Mouse (Mus musculus): ENCODE results near the gene Olfr1506. TPM values are rescaled to one million over a fixed set of nuclear protein-coding genes. Genes with fewer than 3 reads are reported as not detected.

Olfr1506 gene
- not detected in 2 replicates for polyA plus RNA-seq (2021; fragmentation: Nextera tagmentation)
- long read RNA-seq, experiment 1: 0 reads
- long read RNA-seq, experiment 2: 0 reads

DNA sequence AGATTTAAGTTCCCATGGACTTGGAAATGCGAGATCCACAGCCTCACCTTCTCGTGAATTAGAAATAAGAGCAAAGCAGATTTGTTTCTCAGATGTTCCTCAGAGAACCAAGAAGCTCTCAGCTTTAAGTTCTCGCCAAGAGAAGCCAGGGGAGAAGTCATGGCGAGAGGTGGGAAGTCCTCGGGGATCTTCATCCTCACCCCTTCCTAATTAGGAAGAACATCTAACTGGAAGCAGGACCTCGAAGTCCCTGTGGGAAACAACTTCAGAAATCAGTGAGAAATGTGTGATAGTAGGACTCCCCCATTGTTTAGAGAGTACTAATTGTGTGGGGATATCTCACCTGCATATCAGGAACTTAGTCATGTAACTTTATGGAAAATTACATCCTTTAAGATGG, at the start of gene Olfr1506:
Olfr1506 (minus strand) TSS at position 101 of the 400 bp plus-strand sequence.

GRCm38 (mm10) chr2:90270932-90271331, 46.6 kb upstream of the Olfr1506 start, which contains the start of gene Olfr1271:
Gene Olfr1271, minus strand, starts transcription at chr2:90271032.

GRCm38 (mm10) chr2:90257492-90257891, 33.2 kb upstream of the Olfr1506 start, which contains the start of gene Olfr142:
Gene Olfr142, minus strand, starts transcription at chr2:90257592.

Other genes with a start within 250 kb of the Olfr1506 start
- gene Olfr1261, start 233.3 kb downstream of the Olfr1506 start, polyA plus RNA-seq (2021; fragmentation: Nextera tagmentation): not detected in 2 replicates
- not detected in 2 replicates for gene Olfr1262, start 224.3 kb downstream of the Olfr1506 start, polyA plus RNA-seq (2021; fragmentation: Nextera tagmentation)
- gene Olfr1263, start 212.4 kb downstream of the Olfr1506 start, polyA plus RNA-seq (2021; fragmentation: Nextera tagmentation): not detected in 2 replicates
- not detected in 2 replicates for gene Olfr1264, start 198.9 kb downstream of the Olfr1506 start, polyA plus RNA-seq (2021; fragmentation: Nextera tagmentation)
- gene Olfr1265, start 189.2 kb downstream of the Olfr1506 start, polyA plus RNA-seq (2021; fragmentation: Nextera tagmentation): not detected in 2 replicates
- gene Olfr140, start 160.9 kb downstream of the Olfr1506 start, polyA plus RNA-seq (2021; fragmentation: Nextera tagmentation): not detected in 2 replicates
- gene Olfr1269, start 103.1 kb downstream of the Olfr1506 start, polyA plus RNA-seq (2021; fragmentation: Nextera tagmentation): not detected in 2 replicates
- gene Olfr32, start 82.2 kb downstream of the Olfr1506 start, polyA plus RNA-seq (2021; fragmentation: Nextera tagmentation): not detected in 2 replicates
- gene Olfr1270, start 71.4 kb downstream of the Olfr1506 start, polyA plus RNA-seq (2021; fragmentation: Nextera tagmentation): not detected in 2 replicates
- not detected in 2 replicates for gene Olfr142, start 33.1 kb upstream of the Olfr1506 start, polyA plus RNA-seq (2021; fragmentation: Nextera tagmentation)
- not detected in 2 replicates for gene Olfr1271, start 46.5 kb upstream of the Olfr1506 start, polyA plus RNA-seq (2021; fragmentation: Nextera tagmentation)
- gene Olfr1272, start 68.3 kb upstream of the Olfr1506 start, polyA plus RNA-seq (2021; fragmentation: Nextera tagmentation): not detected in 2 replicates
- gene Gm13769, start 97.7 kb upstream of the Olfr1506 start, polyA plus RNA-seq (2021; fragmentation: Nextera tagmentation): not detected in 2 replicates
- gene Olfr1274-ps, start 174.2 kb upstream of the Olfr1506 start, polyA plus RNA-seq (2021; fragmentation: Nextera tagmentation): not detected in 2 replicates